Mouse (Mus musculus) lung, postnatal 0 days (tissue): ENCODE data around the gene B4galt2. TPM values are rescaled to one million over a fixed set of nuclear protein-coding genes. Genes with fewer than 3 reads are reported as not detected.

ENCODE experiments used
- ATAC-seq: fragments of 200-750 bp; cut with Nextera tagmentation; 2 replicates; pipeline ENCODE4 v1.8.0; 2017; ENCODE audit warnings: moderate library complexity
- DNase-seq: peaks from one replicate; pipeline ENCODE4 v3.0.0-alpha.2; 2016; ENCODE audit warnings: low spot score
- H3K27ac ChIP-seq: fragments of 300-500 bp; sonication (generic); 2 replicates; pipeline ENCODE4 v1.5.1; 2014; ENCODE audit warnings: antibody characterized with exemption, mild to moderate bottlenecking, low read length, mixed read lengths
- H3K27me3 ChIP-seq: fragments of 300-500 bp; sonication (generic); replicated peaks from 2 replicates; pipeline ENCODE4 v1.6.1; 2014; ENCODE audit warnings: low read length, mixed read lengths; ENCODE audit not compliant: insufficient read depth
- H3K36me3 ChIP-seq: fragments of 300-500 bp; sonication (generic); 2 replicates; pipeline ENCODE4 v1.6.1; 2014; ENCODE audit warnings: low read length, mixed read lengths; ENCODE audit not compliant: insufficient read depth
- H3K4me1 ChIP-seq: fragments of 300-500 bp; sonication (generic); 2 replicates; pipeline ENCODE4 v1.6.1; 2014; ENCODE audit warnings: antibody characterized with exemption, low read depth, low read length, mixed read lengths; ENCODE audit not compliant: insufficient read depth
- H3K4me2 ChIP-seq: fragments of 300-500 bp; sonication (generic); replicated peaks from 2 replicates; pipeline ENCODE4 v1.6.1; 2014; ENCODE audit warnings: low read depth, mild to moderate bottlenecking, low read length, moderate library complexity, mixed read lengths
- H3K4me3 ChIP-seq: fragments of 300-500 bp; sonication (generic); 2 replicates; pipeline ENCODE4 v1.5.1; 2014; ENCODE audit warnings: low read depth, low read length
- H3K9ac ChIP-seq: fragments of 300-500 bp; sonication (generic); replicated peaks from 2 replicates; pipeline ENCODE4 v1.6.1; 2014; ENCODE audit warnings: low read depth, mild to moderate bottlenecking
- H3K9me3 ChIP-seq: fragments of 300-500 bp; sonication (generic); 2 replicates; pipeline ENCODE4 v1.6.1; 2016; ENCODE audit warnings: low read length, mixed read lengths
- CTCF ChIP-seq: IDR thresholded peaks from 2 replicates; pipeline ENCODE4 v1.5.1; 2016; ENCODE audit warnings: antibody characterized with exemption, mild to moderate bottlenecking
- EP300 ChIP-seq: IDR thresholded peaks from 2 replicates; pipeline ENCODE4 v1.6.1; 2016; ENCODE audit warnings: antibody characterized with exemption, mild to moderate bottlenecking, control low read depth
- WGBS: fragments of 180-500 bp; shearing (Covaris S2); extraction: QIAGEN DNeasy Blood & Tissue Kit; methylation state at CpG from one replicate; pipeline ENCODE4 v1.1.7; 2014; 5-methylcytosine and 5-hydroxymethylcytosine counted together
- polyA plus RNA-seq: library from polyadenylated mRNA; unstranded; fragments of >200 nt; fragmentation: Nextera tagmentation; extraction: Ambion mirVana; gene quantifications from 2 replicates; pipeline ENCODE4 v1.2.1, GENCODE M21; 2015

Gene B4galt2
- polyA plus RNA-seq, 1 experiment from 2014 or later: 7.2 TPM

DNA sequence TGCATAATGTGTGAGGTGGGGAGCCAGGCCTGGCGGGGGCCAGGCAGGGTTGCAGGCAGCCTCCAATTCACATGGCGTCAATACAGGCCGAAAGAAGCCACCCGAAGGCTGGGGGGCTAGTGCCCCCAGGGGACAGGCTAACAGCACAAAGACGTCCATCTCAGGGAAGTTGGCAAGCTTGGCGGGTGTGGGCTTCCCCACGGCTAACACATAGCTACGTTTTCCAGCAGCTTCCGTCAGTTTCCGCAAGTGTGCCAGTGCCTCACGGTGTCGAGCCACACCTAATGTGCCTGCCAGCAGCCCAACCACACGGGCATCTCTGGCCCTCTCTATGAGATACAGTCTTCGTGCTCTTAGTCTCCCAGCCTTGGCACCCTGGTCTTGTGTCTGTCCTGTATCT is 6.7 kb upstream of the B4galt2 start:
- H3K9me3 ChIP-seq: no peaks in the 10 kb centered on the region
- H3K27ac ChIP-seq: no peak overlapping the region
- DNase-seq (no peak), ATAC-seq (no peak)
- WGBS: 87% methylated on average over 13 of the region's 14 CpGs
- 0 out of 2 replicates have a peak, but pooled peaks cover 5% of the 10 kb centered on the region for H3K36me3 ChIP-seq
- TF ChIP-seq EP300: no peak
- TF ChIP-seq CTCF: no peak
- peaks cover 6% of the 10 kb centered on the region; the same call in 1 of the 2 replicates for H3K4me1 ChIP-seq
- no peak overlapping the region for H3K9ac ChIP-seq
- no peak overlapping the region for H3K4me3 ChIP-seq
- H3K4me2 ChIP-seq: no peak overlapping the region
- H3K27me3 ChIP-seq: no peaks in the 10 kb centered on the region

DNA sequence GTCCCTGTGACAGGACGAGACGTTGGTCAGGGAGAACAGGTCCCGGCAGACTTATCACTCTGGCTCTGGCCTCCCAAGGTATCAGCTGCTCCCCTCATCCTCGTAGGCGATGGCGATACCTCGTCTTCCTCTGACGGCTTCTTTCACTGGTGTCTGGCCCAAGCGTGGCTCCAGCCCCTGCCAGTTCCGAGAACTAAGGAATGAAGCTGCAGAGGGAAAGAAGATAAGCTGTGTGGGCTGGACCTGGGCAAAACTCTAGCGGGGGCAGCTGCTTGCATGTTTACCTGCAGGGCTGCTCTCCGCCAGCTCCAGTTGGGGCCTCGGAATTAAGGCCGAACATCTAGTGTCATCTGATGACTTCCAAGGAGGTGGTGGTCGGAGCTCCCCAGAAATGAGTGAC is 6.2 kb upstream of the B4galt2 start:
- no peak overlapping the region for H3K9ac ChIP-seq
- ATAC-seq: no peak
- H3K4me1 ChIP-seq: peaks cover 6% of the 10 kb centered on the region; the same call in 1 of the 2 replicates
- H3K27ac ChIP-seq: no peak overlapping the region
- DNase-seq: no peak
- H3K9me3 ChIP-seq: no peaks in the 10 kb centered on the region
- no peaks in the 10 kb centered on the region for H3K27me3 ChIP-seq
- no peak overlapping the region for H3K4me3 ChIP-seq
- peaks cover 6% of the 10 kb centered on the region; the same call in 1 of the 2 replicates for H3K36me3 ChIP-seq
- TF ChIP-seq EP300: no peak
- TF ChIP-seq CTCF: no peak
- 89% methylated on average over 15 of the region's 15 CpGs for whole genome bisulfite sequencing
- H3K4me2 ChIP-seq: no peak overlapping the region

DNA sequence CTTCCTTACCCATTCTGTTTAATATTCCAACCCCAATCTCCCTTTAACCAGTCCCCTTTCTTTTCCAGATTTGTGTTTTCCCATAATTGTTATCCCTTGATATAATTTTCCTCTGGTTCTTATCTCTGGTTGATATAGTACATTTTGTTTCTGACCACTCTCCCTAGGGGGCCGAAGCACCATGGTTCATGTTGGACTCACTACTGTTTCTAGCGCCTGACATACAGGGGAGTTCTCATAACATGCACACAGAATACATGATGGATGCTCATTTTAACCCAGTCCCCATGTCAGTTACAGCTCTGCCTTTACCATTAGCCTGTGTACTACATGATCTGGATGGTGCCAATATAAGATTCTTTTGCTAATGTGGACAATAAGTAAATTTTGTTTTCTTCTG is 4.6 kb upstream of the B4galt2 start:
- ATAC-seq (no peak), DNase-seq (no peak)
- Histone ChIP-seq H3K4me1 (peaks cover 10% of the 10 kb centered on the region; the same call in 1 of the 2 replicates), H3K9ac (no peak overlapping the region), H3K9me3 (no peaks in the 10 kb centered on the region), H3K4me3 (no peak overlapping the region), H3K36me3 (peaks cover 11% of the 10 kb centered on the region; the same call in 1 of the 2 replicates), H3K4me2 (no peak overlapping the region), H3K27me3 (no peaks in the 10 kb centered on the region), H3K27ac (no peak overlapping the region)
- no peak for TF ChIP-seq EP300
- TF ChIP-seq CTCF: no peak
- WGBS: 73% methylated on average over 2 of the region's 2 CpGs

DNA sequence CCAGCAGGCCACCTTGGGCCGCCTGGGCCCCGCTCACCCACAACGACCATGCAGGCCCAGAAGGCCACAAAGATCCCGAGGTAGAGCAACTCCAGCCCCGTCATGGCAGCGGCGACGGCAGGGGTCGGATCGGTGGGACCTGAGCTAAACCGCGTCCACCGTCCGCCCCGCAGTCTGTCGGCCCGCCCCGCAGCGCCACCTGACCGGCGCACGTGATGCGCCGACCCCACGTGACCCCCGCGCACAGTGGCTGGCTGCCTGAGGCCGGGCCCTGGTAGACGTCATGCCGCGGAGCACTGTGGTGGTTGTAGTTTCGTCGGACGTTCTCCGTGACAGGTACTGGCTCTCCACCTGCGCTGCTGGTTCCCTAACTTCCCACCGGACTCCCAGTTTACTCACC is 3.8 kb upstream of the B4galt2 start, which contains the start of gene Atp6v0b:
Atp6v0b (minus strand) TSS at position 201 of the 400 bp plus-strand sequence.
- Histone ChIP-seq H3K4me2 (peak within 1 kb of the TSS; percentile 95), H3K27ac (peak within 1 kb of the TSS; percentile 66; the same call in 1 of the 2 replicates), H3K9ac (peak within 1 kb of the TSS; percentile 78), H3K4me3 (peak within 1 kb of the TSS; percentile 90), H3K9me3 (no peaks in the 10 kb centered on the region), H3K4me1 (peaks cover 10% of the 10 kb centered on the region; the same call in 1 of the 2 replicates), H3K27me3 (no peaks in the 10 kb centered on the region), H3K36me3 (peaks cover 11% of the 10 kb centered on the region; the same call in 1 of the 2 replicates)
- ATAC-seq (peak; percentile 94), DNase-seq (peak; percentile 95)
- under 1% methylated on average over 23 of the region's 37 CpGs for WGBS
- TF ChIP-seq CTCF (0 out of 2 replicates have a peak, but pooled peaks have one; percentile 4), EP300 (no peak)

DNA sequence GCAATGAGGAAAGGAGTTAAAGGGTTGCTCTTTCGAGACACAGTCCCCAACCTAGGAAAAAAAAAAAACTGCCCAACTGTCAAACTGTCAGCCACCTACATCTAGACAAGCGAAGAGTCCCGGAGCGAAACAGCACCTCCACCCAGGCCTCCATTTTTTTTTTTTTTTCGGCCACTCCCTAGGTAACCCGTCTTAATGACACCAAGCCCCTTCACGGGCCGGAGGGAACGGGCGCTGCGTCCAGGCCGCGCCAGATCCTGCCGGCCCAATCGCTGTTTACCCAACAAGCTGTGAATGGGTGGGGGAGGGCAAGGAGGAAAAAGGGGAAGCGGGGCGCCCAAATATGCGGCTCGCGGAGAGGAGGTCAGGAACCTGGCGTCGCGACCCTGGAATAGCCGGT is 3.4 kb upstream of the B4galt2 start:
- DNase-seq (peak; percentile 34), ATAC-seq (peak; percentile 30)
- Histone ChIP-seq H3K27ac (peak overlapping the region; percentile 66; the same call in 1 of the 2 replicates), H3K27me3 (no peaks in the 10 kb centered on the region), H3K4me1 (peaks cover 10% of the 10 kb centered on the region; the same call in 1 of the 2 replicates), H3K4me3 (peak overlapping the region; percentile 90), H3K36me3 (peaks cover 11% of the 10 kb centered on the region; the same call in 1 of the 2 replicates), H3K9ac (peak overlapping the region; percentile 78), H3K9me3 (no peaks in the 10 kb centered on the region), H3K4me2 (peak overlapping the region; percentile 95)
- no peak for TF ChIP-seq EP300
- no peak for TF ChIP-seq CTCF
- WGBS: under 1% methylated on average over 23 of the region's 24 CpGs

DNA sequence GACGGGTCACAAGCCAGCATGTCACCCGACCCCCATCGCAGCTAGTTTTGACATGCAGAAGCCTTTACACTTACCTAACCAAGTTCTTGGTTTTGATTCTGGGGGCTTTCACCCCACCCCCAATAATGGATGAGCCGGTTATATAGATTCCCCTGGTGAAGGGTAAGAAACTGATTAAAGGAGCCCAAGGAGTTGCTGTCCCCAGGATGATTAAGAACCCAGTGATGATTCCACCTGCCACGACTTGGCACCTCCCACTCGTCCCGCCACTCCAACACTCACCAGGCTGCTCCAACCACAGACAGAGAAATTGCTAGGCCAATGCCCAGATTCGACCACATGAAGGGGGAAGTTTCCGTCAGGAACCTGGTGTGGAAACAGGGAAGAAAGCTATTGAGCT is 2.7 kb upstream of the B4galt2 start:
- no peaks in the 10 kb centered on the region for H3K27me3 ChIP-seq
- TF ChIP-seq CTCF: no peak
- TF ChIP-seq EP300: no peak
- H3K4me3 ChIP-seq: no peak overlapping the region
- ATAC-seq (no peak), DNase-seq (no peak)
- H3K27ac ChIP-seq: no peak overlapping the region
- peak overlapping the region; percentile 95 for H3K4me2 ChIP-seq
- peaks cover 11% of the 10 kb centered on the region; the same call in 1 of the 2 replicates for H3K36me3 ChIP-seq
- no peak overlapping the region for H3K9ac ChIP-seq
- H3K9me3 ChIP-seq: no peaks in the 10 kb centered on the region
- peaks cover 10% of the 10 kb centered on the region; the same call in 1 of the 2 replicates for H3K4me1 ChIP-seq
- 78% methylated on average over 9 of the region's 9 CpGs for WGBS
